Mouse (Mus musculus) liver, embryonic 16.5 days (tissue): ENCODE data around the gene Ndrg3. TPM values are rescaled to one million over a fixed set of nuclear protein-coding genes. Genes with fewer than 3 reads are reported as not detected.

Experiments used
- ATAC-seq: fragments of 200-750 bp; cut with Nextera tagmentation; 2 replicates; pipeline ENCODE4 v1.8.0; 2017; ENCODE audit warnings: low read depth, mild to moderate bottlenecking, moderate number of reproducible peaks, moderate library complexity
- H3K27ac ChIP-seq: fragments of 300-500 bp; sonication (generic); 2 replicates; pipeline ENCODE4 v1.5.1; 2014; ENCODE audit warnings: mild to moderate bottlenecking, low read length
- H3K27me3 ChIP-seq: fragments of 300-500 bp; sonication (generic); 2 replicates; pipeline ENCODE4 v1.6.1; 2014; ENCODE audit warnings: low read depth, low read length, mixed read lengths; ENCODE audit not compliant: control insufficient read depth, insufficient read depth
- H3K36me3 ChIP-seq: fragments of 300-500 bp; sonication (generic); 2 replicates; pipeline ENCODE4 v1.6.1; 2014; ENCODE audit warnings: mild to moderate bottlenecking; ENCODE audit not compliant: control insufficient read depth, insufficient read depth
- H3K4me1 ChIP-seq: fragments of 300-500 bp; sonication (generic); 2 replicates; pipeline ENCODE4 v1.6.1; 2014; ENCODE audit warnings: low read depth, low read length, mixed read lengths; ENCODE audit not compliant: control insufficient read depth
- H3K4me2 ChIP-seq: fragments of 300-500 bp; sonication (generic); 2 replicates; pipeline ENCODE4 v1.6.1; 2014; ENCODE audit warnings: low read depth, low read length, mixed read lengths
- H3K4me3 ChIP-seq: fragments of 300-500 bp; sonication (generic); 2 replicates; pipeline ENCODE4 v1.5.1; 2014; ENCODE audit warnings: low read depth, mild to moderate bottlenecking, low read length
- H3K9ac ChIP-seq: fragments of 300-500 bp; sonication (generic); 2 replicates; pipeline ENCODE4 v1.6.1; 2014; ENCODE audit warnings: low read depth, low read length
- H3K9me3 ChIP-seq: fragments of 300-500 bp; sonication (generic); replicated peaks from 2 replicates; pipeline ENCODE4 v1.6.1; 2016; ENCODE audit warnings: low read length; ENCODE audit not compliant: control insufficient read depth
- WGBS: fragments of 180-500 bp; shearing (Covaris S2); extraction: QIAGEN DNeasy Blood & Tissue Kit; methylation state at CpG from one replicate; pipeline ENCODE4 v1.1.7; 2014; ENCODE audit not compliant: insufficient replicate concordance; 5-methylcytosine and 5-hydroxymethylcytosine counted together
- polyA plus RNA-seq: library from polyadenylated mRNA; unstranded; fragments of >200 nt; fragmentation: Nextera tagmentation; extraction: Ambion mirVana; gene quantifications from 2 replicates; pipeline ENCODE4 v1.2.1, GENCODE M21; 2015

Gene Ndrg3
- polyA plus RNA-seq, 1 experiment from 2014 or later: 30.8 TPM

DNA sequence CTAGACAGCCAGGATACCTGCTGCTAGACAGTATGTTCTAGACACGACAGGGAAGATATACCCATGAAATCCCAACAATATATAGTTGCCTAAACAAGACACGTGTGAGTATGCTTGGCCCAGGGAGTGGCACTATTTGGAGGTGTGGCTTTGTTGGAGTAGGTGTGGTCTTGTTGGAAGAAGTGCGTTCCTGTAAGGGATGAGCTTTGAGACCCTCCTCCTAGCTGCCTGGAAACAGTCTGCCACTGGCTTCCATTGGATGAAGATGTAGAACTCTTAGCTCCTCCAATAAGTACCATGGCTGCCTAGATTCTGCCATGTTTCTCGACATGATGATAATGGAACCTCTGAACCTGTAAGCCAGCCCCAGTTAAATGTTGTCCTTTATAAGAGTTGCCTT lies 10.6 kb downstream of the Ndrg3 start:
- Histone ChIP-seq H3K27ac (no peak overlapping the region), H3K4me1 (peaks cover 20% of the 10 kb centered on the region), H3K4me2 (no peak overlapping the region), H3K27me3 (no peaks in the 10 kb centered on the region), H3K9me3 (no peaks in the 10 kb centered on the region), H3K4me3 (no peak overlapping the region), H3K9ac (no peak overlapping the region), H3K36me3 (no peaks in the 10 kb centered on the region)
- 59% methylated on average over 4 of the region's 4 CpGs for WGBS
- no peak for ATAC-seq

GRCm38 (mm10) chr2:156980059-156980458 lies 11.8 kb downstream of the Ndrg3 start:
- no peak overlapping the region for H3K4me2 ChIP-seq
- WGBS: 61% methylated on average over 2 of the region's 2 CpGs
- H3K9me3 ChIP-seq: no peaks in the 10 kb centered on the region
- peaks cover 20% of the 10 kb centered on the region for H3K4me1 ChIP-seq
- no peaks in the 10 kb centered on the region for H3K27me3 ChIP-seq
- H3K36me3 ChIP-seq: no peaks in the 10 kb centered on the region
- no peak overlapping the region for H3K4me3 ChIP-seq
- no peak overlapping the region for H3K27ac ChIP-seq
- no peak overlapping the region for H3K9ac ChIP-seq
- ATAC-seq: no peak

DNA sequence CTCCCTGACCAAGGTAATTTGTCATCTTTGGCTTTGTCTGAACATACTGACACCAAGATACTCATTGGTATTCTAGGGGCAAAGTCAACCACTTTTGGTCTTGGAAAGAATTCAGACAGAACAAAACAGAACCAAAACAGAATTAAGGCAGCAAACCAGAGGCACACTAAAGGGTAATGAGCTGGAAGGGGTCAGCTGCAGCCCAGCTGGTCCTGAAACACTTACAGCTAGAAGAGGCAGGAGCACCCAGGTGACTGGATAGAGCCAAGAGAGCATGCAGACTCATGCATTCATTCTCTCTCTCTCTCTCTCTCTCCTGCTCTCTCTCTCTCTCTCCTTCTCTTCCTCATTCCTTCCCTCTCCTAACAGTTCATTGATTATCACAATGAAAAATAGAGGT lies 15.1 kb downstream of the Ndrg3 start:
- ATAC-seq: no peak
- no peak overlapping the region for H3K27ac ChIP-seq

GRCm38 (mm10) chr2:156974967-156975366 lies 16.9 kb downstream of the Ndrg3 start:
- Histone ChIP-seq H3K27me3 (no peaks in the 10 kb centered on the region), H3K4me3 (no peak overlapping the region), H3K9ac (no peak overlapping the region), H3K4me1 (no peaks in the 10 kb centered on the region), H3K36me3 (no peaks in the 10 kb centered on the region), H3K9me3 (no peaks in the 10 kb centered on the region), H3K27ac (no peak overlapping the region), H3K4me2 (no peak overlapping the region)
- no peak for ATAC-seq
- WGBS: 29% methylated on average over 2 of the region's 2 CpGs

More for the DNA sequence above, 15.1 kb downstream of the Ndrg3 start:
- Histone ChIP-seq H3K9me3 (no peaks in the 10 kb centered on the region), H3K4me3 (no peak overlapping the region), H3K36me3 (no peaks in the 10 kb centered on the region), H3K4me2 (no peak overlapping the region), H3K4me1 (peaks cover 8% of the 10 kb centered on the region), H3K27me3 (no peaks in the 10 kb centered on the region), H3K9ac (no peak overlapping the region)

GRCm38 (mm10) chr2:156973316-156974100 lies 18.3 kb downstream of the Ndrg3 start:
- H3K9me3 ChIP-seq: no peaks in the 10 kb centered on the region
- no peak overlapping the region for H3K4me3 ChIP-seq
- no peak for ATAC-seq
- H3K4me2 ChIP-seq: no peak overlapping the region
- H3K36me3 ChIP-seq: no peaks in the 10 kb centered on the region
- no peaks in the 10 kb centered on the region for H3K27me3 ChIP-seq
- no peaks in the 10 kb centered on the region for H3K4me1 ChIP-seq
- H3K9ac ChIP-seq: no peak overlapping the region
- H3K27ac ChIP-seq: no peak overlapping the region
- 85% methylated on average over 5 of the region's 5 CpGs for WGBS

GRCm38 (mm10) chr2:156970253-156970652 lies 21.6 kb downstream of the Ndrg3 start:
- Histone ChIP-seq H3K9ac (no peak overlapping the region), H3K4me3 (no peak overlapping the region), H3K27ac (no peak overlapping the region), H3K4me1 (no peaks in the 10 kb centered on the region; the same call in 1 of the 2 replicates), H3K36me3 (no peaks in the 10 kb centered on the region), H3K9me3 (no peaks in the 10 kb centered on the region), H3K27me3 (no peaks in the 10 kb centered on the region), H3K4me2 (no peak overlapping the region)
- 62% methylated on average over 7 of the region's 7 CpGs for WGBS
- no peak for ATAC-seq

GRCm38 (mm10) chr2:156968501-156968900 lies 23.4 kb downstream of the Ndrg3 start:
- Histone ChIP-seq H3K4me2 (no peak overlapping the region), H3K9ac (no peak overlapping the region), H3K4me3 (no peak overlapping the region), H3K9me3 (no peaks in the 10 kb centered on the region), H3K36me3 (no peaks in the 10 kb centered on the region), H3K27ac (no peak overlapping the region), H3K27me3 (no peaks in the 10 kb centered on the region), H3K4me1 (no peaks in the 10 kb centered on the region; the same call in 1 of the 2 replicates)
- 84% methylated on average over 4 of the region's 4 CpGs for WGBS
- ATAC-seq: no peak

GRCm38 (mm10) chr2:156967388-156967787 lies 24.5 kb downstream of the Ndrg3 start:
- Histone ChIP-seq H3K4me2 (no peak overlapping the region), H3K27ac (no peak overlapping the region), H3K4me1 (no peaks in the 10 kb centered on the region; the same call in 1 of the 2 replicates), H3K9me3 (no peaks in the 10 kb centered on the region), H3K27me3 (no peaks in the 10 kb centered on the region), H3K4me3 (no peak overlapping the region), H3K36me3 (no peaks in the 10 kb centered on the region), H3K9ac (no peak overlapping the region)
- WGBS: 65% methylated on average over 6 of the region's 6 CpGs
- no peak for ATAC-seq

DNA sequence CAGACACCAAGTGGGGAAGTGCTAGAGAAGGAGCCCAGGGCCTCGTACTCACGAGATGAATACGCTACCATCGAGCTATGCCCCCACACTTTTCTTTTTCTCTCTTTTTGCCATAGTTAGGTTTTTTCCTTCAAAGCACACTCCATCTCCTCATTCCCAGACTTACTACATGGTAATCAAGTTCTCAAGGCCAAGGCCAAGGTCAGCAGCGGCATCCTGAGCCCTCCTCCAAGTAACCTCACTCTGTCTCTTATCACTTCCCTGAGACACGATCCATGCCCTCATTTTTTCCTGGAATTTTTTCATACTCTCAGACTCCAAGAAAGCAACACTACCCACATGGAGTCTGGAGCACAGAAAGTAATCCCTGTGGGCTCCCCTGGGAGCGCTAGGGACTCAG lies 28.0 kb downstream of the Ndrg3 start:
- WGBS: 88% methylated on average over 7 of the region's 7 CpGs
- no peaks in the 10 kb centered on the region for H3K9me3 ChIP-seq
- no peak overlapping the region for H3K9ac ChIP-seq
- H3K4me2 ChIP-seq: no peak overlapping the region
- no peak overlapping the region for H3K4me3 ChIP-seq
- peaks cover 3% of the 10 kb centered on the region for H3K4me1 ChIP-seq
- no peaks in the 10 kb centered on the region for H3K27me3 ChIP-seq
- no peak overlapping the region for H3K27ac ChIP-seq
- no peaks in the 10 kb centered on the region for H3K36me3 ChIP-seq
- ATAC-seq: no peak
